Mouse (Mus musculus): ENCODE results near the gene Agbl4. TPM values are rescaled to one million over a fixed set of nuclear protein-coding genes. Genes with fewer than 3 reads are reported as not detected.

Agbl4 gene
- polyA plus RNA-seq, 1 experiment from 2014 or later = not detected

Other genes with a start within 250 kb of the Agbl4 start
- gene Elavl4, start 45.8 kb upstream of the Agbl4 start, polyA plus RNA-seq (2015; fragmentation: Nextera tagmentation; extraction: Ambion mirVana) = 0.45 and 0.47 TPM in 2 replicates

Measured in liver, embryonic 15.5 days (tissue).